Mouse (Mus musculus): ENCODE measurements around the gene Megf9.

Megf9 gene

DNA sequence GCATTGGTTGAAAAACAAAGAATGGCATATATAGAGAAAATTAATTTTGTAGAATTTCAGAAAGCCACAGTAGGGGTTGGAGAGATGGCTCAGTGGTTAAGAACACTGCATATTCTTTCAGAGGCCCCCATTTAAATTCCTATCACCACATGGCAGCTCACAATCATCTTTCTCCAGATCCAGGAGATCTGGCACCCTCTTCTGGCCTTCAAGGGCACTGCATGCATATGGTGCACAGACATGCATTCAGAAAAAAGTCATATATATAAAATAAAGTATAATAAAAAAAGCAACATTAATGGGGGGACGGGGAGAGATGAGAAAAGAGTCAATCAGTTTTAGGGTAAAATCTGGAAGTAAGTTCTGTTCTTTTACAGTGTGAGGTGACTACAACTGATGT lies 85.1 kb downstream of the Megf9 start:
- no peak for DNase-seq (ENCODE audit: extremely low spot score, low read depth, low spot score)

DNA sequence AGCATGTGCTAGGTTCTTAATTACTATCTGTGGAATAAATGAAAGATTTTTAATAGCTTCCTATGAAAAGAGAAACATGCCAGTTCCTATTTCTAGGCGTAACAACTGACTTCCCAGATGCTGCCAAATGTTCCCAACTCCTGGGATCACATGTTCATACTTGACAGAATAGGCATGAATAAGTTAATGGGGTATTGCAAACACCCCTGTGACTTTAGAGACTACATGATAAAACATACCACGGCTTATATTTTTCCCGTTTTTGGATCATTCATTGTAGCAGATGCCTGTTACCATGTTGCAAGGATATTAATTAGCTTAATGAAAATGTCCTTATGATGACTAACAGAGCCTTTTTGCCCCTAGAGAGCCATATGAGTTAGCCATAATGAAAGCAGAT lies 88.0 kb downstream of the Megf9 start:
- DNase-seq (ENCODE audit: extremely low spot score, low read depth, low spot score) = no peak

DNA sequence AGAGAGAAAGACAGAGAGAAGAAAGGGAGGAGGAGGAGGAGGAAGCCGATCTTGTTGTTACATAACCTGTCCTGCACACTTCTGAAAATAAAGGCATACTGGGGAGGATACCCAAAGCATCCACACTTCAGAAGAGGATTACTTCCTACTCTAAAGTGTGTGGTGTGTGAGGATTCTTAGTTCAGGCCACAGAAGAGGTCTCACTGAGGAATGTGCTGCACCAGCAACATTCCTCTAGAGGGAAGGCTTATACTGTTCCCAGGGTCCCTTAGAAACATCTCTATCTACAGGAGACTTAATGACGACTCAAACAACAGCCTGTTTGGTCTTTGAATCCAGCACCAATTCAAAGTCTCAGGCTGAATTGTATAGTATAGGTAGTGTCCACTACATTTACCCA lies 114.6 kb downstream of the Megf9 start:
- DNase-seq (ENCODE audit: extremely low spot score, low read depth, low spot score) = no peak

DNA sequence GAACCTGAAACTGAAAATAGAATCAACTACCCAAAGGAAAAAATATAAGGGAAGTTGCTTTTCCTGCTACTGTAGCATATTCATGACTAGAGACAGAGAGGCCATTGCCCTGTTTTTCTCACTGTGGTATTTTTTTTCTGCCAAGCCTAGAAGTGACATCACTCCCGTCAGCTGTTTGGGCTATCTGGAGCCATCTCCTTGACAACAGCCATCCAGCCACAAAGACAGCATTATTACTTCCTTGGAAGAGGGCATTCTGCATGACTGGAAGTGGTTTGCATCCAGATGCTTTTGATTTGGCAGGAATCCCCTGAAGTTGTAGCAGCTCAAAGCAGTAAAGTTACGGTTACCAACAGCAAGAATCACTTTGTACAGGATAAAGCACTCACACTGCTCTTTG lies 122.7 kb downstream of the Megf9 start:
- peak; percentile 31 for DNase-seq (ENCODE audit: extremely low spot score, low read depth, low spot score)

DNA sequence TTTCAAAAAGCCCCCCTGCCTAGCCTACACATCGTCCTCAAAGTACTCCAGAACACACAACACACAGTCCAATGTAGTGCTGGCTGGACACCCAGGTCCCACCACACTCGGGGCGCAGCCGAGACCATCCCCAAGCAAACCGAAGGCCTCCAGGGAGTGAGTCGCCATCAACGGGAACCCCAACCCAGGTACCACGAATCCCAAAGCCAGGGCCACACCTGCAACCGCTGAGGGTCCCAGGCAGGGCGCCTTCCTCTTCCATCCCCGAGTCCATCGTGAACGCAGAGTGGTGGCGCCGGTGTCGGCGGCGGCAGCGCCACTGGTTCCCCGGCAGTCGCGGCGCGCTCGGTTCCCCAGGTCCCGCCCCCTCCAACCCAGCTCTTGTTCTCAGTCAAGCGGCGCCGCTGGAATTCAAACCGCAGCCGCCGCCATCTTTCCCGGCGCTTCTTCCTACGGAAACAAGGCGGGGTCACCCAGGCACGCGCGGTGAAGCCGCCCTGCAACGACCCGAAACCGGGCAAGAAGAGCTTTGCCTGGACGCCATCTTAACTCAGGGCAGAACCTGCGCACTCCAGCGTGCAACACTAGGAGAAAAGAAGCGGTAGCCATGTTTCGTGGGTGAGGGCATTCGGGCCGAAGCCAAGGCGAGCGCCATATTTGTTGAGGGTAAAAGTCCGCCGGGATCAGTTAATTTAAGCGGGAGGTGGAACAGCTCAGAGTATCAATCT lies 124.6 kb downstream of the Megf9 start, which contains the start of gene Cdk5rap2:
Cdk5rap2 (minus strand) TSS at position 450 of the 728 bp plus-strand sequence.
- DNase-seq (ENCODE audit: extremely low spot score, low read depth, low spot score) = peak; percentile 88

DNA sequence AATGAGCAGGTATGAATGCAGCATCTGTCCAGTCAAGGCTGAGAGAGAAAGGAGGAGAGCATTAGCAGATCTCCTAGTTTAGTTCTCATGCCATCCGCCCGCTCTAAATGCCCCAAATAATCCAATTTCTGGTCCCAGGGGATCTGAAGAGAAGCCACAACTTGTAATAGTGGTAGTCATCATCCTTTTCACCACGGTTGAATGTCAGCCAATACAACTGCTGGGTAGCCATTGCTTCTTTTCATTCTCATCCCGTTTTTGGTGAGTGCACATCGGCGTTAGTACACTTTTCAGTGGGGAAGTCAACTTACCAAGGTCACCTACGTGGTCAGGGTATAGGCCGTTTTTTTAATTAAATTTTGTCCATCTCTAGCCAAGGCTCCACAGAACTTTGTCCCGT lies 125.3 kb downstream of the Megf9 start:
- DNase-seq (ENCODE audit: extremely low spot score, low read depth, low spot score) = no peak

DNA sequence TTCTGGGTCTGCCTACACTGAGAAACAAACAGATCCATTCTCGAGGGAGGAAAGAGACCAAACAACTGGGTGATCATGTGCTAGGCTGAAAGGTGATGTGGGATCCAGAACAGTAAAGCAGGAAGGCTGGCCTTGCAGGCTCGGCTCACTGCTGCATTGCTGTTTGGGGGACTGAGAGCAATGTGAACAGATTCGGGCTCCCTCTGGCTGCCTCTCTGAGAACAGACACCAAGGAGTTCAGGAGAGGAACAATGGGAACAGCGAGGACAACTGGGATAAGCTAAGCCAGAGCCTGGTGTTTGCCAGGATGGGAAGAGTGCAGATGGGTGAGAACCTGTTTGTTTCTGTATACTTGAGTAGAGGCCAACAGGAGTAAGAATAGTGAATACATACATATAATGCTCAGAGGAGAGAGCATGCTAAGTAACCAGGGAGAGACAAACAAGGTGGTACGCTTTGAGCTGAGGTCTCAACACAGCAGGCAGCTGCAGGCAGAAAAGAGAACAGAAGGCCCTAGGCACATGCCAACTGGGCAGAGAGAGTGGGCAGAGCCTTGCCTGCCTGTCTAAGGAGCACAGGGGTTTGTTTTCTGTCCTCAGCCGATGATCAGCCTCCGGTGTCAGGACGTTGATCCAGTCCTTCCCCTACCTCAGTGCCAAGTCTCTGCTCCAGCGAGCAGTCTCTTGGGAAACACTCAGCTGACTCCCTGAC lies 132.5 kb downstream of the Megf9 start:
- DNase-seq (ENCODE audit: extremely low spot score, low read depth, low spot score) = no peak

DNA sequence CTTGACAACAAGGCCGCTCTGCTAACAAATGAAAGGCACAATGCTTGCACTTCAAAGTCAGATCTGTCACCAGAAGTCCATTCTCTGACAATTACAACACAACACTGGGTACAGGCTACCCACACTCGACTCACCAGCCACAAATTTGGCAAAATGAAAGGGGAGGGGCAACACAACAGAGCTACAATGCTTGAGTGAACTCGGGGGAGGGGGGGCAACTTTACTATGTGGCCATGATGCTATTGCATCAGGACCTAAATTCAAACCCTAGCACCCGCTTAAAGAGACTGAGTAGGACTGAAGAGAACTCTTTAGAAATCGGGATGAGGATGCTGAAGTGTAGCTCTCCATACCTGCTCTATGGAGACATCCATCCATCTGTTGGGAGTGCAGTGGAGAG lies 135.3 kb downstream of the Megf9 start:
- no peak for DNase-seq (ENCODE audit: extremely low spot score, low read depth, low spot score)

DNA sequence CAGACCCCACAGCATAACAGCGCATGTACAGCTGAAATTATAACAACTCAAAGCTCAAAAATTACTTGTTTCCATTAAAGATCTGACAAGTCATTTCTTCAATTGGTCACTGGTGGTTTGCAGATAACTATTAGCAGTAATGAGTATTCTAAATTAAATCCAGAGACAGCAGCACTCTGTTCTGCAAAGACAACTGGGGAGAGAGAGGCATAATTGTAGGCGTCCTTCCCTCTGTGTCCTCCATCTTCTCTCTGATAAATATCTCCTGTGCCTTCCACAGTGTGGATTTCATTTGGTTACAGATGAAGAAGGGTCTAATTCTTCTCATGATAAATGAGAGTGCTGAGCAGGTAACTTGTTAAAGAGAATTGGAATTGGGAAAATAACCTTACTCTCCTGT lies 135.7 kb downstream of the Megf9 start:
- DNase-seq (ENCODE audit: extremely low spot score, low read depth, low spot score) = no peak

DNA sequence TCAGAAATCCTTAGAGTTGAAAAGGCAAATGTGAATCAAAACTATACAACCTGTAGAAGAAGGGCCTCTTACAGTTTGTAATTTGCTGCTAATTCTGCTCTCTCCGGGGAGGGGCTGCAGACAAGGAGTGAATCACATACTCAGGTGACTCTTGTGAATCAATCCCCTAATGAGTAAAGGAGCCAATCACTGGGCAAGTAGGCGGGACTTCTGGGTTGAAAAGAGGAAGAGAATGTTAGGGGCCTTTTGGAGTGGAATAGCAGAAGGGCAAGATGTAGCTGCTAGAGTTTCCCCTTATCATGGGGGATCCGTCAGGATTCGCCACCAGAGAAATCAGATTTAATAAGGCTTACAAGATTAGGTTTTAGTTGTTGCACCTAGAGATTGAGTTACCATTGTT lies 136.7 kb downstream of the Megf9 start:
- no peak for DNase-seq (ENCODE audit: extremely low spot score, low read depth, low spot score)

DNA sequence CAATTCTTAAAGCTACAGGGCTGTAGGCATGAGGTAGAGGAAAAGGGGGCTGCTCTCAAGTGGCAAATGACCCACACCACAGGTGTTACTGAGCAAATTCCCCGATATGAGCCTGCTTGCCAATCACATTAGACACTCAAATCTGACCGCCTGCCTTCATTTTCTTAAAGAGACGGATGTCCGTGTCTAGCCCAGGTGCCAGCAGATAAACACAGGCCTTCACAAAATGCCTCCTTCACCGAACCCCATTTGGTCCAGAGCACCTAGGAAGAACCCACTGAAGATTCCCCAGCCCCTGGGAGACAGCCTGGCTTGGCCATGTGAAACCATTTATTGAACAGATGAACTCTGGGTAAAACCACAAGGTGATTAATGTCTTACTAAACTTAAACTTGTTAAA lies 138.1 kb downstream of the Megf9 start:
- DNase-seq (ENCODE audit: extremely low spot score, low read depth, low spot score) = no peak

DNA sequence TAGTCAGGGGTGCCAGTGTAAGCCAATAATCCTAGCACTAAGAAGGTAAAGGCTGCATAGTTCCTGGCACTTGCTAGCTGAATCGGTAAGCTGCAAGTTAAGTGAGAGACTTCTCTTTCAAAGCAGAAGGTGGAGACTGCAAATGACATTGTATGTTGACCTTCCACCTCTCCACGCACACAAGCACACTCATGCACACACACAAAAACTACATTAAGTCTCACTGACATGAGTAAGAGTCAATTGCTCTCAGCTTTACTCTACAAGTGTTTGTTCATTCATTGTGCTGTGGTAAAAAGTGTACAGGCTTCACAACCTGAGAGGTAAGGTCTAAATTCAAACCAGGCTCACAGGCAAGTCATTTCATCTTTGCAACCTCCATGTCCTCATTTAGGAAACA lies 140.1 kb downstream of the Megf9 start:
- DNase-seq (ENCODE audit: extremely low spot score, low read depth, low spot score) = no peak

DNA sequence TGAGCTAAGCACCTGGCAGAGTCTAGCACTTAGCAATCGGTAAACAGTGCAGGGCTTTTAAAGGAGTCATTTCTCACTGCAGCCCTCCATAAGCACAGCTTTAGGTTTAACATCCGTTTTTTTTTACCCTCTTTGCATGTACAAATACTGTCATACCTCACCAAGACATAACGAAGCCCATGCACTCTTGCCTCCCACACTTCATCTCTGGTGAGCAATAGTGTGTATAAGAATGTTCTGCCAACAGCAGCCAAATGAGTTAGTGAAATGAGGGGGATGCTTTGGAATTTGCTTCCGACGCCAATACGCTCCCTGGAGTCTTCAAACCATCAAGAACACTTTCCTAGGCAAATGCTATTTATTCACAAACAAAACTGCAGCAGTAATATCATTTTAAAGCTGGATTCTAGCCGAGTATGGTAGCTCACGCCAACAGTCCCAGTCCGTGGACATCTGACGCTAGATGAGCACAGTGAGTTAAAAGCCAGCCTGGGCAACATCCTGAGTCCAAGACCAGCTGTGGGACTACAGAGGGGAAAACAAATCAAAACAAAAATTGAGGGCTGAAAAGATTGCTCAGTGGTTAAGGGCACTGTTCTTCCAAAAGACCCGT lies 142.9 kb downstream of the Megf9 start:
- no peak for DNase-seq (ENCODE audit: extremely low spot score, low read depth, low spot score)

DNA sequence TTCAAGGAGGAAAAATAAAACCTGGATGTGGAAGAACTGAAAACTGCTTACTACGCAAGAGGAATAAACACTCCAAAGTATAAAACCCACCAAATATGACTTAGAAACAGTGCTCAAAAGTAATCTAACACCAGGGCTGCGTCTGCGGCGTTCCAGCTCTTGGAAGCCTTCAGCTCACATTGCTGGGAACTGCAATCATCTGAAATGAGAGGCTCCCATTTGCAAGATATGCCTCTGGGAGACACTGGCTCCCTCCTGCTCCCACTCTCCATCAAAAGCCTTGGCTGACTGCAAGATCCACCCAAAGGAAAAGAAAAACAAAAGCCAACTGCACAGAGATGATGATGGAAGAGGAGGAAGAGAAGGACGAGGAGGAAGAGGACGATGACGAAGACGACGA lies 143.7 kb downstream of the Megf9 start:
- no peak for DNase-seq (ENCODE audit: extremely low spot score, low read depth, low spot score)

DNA sequence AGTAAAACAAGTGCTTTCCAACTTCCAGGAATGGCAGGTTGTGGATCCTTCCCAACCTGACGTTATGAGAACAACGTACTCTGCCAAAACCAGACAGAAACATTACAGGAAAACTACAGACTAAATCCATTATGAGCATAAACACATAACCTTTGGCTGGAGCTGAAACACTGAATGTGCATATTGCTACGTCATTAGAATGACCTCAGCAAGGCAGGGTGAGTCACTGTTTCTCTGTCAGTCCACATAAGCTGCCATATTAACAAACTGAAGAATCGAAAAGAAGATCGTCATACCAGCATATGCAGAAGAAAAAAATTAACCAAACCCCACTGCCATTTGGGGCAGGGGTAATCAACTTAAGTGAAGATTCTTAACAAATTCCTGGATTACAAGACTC lies 148.6 kb downstream of the Megf9 start:
- DNase-seq (ENCODE audit: extremely low spot score, low read depth, low spot score) = no peak

DNA sequence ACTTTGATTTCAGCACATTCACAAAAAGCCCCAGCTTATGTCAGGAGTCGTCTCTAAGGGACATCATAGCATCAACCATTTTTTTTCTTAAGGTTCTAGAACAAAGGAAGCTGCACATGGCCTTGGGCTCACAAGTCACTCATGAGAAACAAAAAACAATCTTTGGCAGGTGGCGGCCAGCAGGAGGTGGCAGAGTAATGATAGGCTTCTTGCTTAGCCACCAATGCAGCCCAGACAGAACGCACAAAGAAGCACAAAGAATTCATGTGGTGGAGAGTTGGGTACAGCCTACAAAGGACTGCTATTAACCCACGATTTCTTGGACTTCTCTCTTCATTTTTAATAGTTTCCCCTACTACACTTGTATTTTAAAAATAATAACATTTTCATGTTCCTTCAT lies 157.4 kb downstream of the Megf9 start:
- no peak for DNase-seq (ENCODE audit: extremely low spot score, low read depth, low spot score)
